Mouse (Mus musculus) lung, adult 2 months (tissue): ENCODE measurements around the gene Wnt9b.

Source experiments
- CTCF ChIP-seq: fragments of 200-500 bp; IDR thresholded peaks from 2 replicates; pipeline ENCODE4 v1.5.1; 2011; ENCODE audit warnings: mild to moderate bottlenecking, low read length, control low read depth; ENCODE audit not compliant: insufficient read depth
- POLR2A ChIP-seq: fragments of 200-500 bp; IDR thresholded peaks from 2 replicates; pipeline ENCODE4 v1.6.1; 2011; ENCODE audit warnings: low read depth, mild to moderate bottlenecking, control low read depth, low read length, borderline replicate concordance; ENCODE audit errors: extremely low read depth

GRCm38 (mm10) chr11:103698226-103698625, 51.4 kb downstream of the Wnt9b start:
- TF ChIP-seq CTCF (no peak), POLR2A (no peak)
